Mouse (Mus musculus): ENCODE measurements around the gene Ggct.

DNA sequence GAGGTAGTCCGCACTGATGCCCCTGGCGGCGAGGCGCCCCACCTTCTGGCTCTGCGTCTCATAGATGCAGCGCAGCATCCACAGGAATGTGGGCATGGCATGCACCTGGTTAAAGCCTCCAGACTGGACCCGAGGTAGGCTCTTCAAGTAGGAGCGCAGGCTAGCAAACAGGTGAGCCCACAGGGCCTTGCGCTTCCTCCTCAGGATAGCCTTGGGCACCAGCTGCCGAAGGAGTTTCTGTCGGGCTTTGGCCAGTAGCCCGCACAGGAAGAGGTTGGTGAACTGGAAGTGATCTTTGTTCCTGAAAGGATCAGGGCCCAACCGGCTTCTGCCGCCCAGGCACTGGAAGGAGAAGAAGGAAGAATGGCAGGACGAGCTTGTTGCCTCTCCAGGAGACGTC is 49.5 kb downstream of the Ggct start:
- TF ChIP-seq CTCF (conservative IDR thresholded peaks at IDR 0.05; ENCODE audit: insufficient read depth, insufficient read length, low read depth, low read length) (no peak), POLR2A (IDR thresholded peaks at IDR 0.05; ENCODE audit: low read depth, low read length) (no peak)
